Mouse (Mus musculus): Measurements from ENCODE around the gene Limch1.

DNA sequence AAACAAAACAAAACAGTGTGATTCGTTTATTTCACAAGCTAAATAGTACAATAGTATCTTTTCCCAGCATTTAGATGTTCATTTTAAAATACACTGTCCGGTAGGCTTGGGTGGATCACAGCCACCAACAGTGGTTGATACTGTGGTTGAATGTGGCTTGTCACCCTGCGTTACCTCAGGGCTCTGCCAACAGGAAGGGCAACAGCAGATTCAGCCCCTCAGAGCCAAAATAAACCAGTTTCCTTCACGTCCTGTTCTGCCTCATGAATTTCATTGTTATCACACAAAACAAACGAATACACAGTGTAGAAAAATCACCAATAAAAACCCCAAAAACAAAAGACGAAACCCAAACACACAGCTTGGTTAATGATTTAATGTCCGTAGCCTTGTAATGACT lies 102.5 kb downstream of the Limch1 start:
- TF ChIP-seq GATA1 (IDR thresholded peaks at IDR 0.05; ENCODE audit: borderline replicate concordance, low read length) (no peak), FLI1 (IDR thresholded peaks at IDR 0.05; ENCODE audit: low read length) (no peak)
